Mouse (Mus musculus) liver, adult 2 months (tissue): Measurements from ENCODE around the gene Pla2g2f.

Experiments used
- CTCF ChIP-seq: fragments of 200-500 bp; IDR thresholded peaks from 2 replicates; pipeline ENCODE4 v1.5.1; 2011; ENCODE audit warnings: low read depth, low read length, control low read depth
- POLR2A ChIP-seq: fragments of 200-500 bp; IDR thresholded peaks from 2 replicates; pipeline ENCODE4 v1.6.1; 2011; ENCODE audit warnings: low read length, control low read depth; ENCODE audit not compliant: insufficient read depth; ENCODE audit errors: extremely low read depth

GRCm38 (mm10) chr4:138782098-138782497 is 24.7 kb upstream of the Pla2g2f start:
- TF ChIP-seq CTCF (no peak), POLR2A (no peak)
